Mouse (Mus musculus): ENCODE data around the gene Rbm33. TPM values are rescaled to one million over a fixed set of nuclear protein-coding genes. Genes with fewer than 3 reads are reported as not detected.

Rbm33 gene
- polyA plus RNA-seq, 3 experiments from 2014 or later = 9.1 to 14.9 (median 13.9) TPM

DNA sequence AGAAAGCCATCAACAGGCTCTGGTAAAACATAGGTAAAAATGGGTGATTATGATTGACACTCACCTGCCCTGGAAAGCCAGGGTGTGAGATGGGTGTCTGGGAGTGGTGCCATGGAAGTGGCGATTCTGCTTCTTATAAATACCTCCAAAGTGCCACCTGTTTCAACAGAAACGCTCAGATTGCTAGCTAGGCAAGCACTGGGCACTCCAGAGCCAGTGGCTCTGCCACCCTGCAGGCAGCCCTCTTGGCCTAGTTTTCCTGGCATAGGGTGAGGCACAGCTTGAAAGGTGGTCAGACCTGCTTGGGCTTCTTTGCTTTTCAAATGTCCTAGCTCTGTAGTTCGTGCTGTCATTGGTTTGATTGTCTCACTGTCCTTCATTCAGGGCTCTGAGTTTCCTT lies 97.2 kb downstream of the Rbm33 start:
- no peak for ATAC-seq

DNA sequence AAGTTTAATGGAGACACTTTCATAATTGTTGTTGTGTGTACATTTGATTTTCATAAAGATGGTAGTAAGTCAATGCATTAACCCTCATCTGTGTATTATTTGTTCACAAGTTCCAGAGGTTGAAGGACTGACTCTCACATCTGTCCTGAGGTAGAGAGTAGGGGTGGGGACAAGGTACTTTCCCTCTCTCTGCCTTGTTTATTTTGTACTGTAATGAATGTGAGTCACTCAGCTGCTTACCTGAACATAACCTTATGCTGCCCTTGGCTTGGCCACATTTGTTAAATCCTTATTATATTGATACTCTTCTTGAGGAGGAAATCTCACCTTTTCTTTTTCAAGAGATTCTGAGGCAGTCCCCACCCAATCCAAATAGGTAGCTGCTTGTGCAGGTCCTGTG lies 99.1 kb downstream of the Rbm33 start:
- ATAC-seq = no peak

DNA sequence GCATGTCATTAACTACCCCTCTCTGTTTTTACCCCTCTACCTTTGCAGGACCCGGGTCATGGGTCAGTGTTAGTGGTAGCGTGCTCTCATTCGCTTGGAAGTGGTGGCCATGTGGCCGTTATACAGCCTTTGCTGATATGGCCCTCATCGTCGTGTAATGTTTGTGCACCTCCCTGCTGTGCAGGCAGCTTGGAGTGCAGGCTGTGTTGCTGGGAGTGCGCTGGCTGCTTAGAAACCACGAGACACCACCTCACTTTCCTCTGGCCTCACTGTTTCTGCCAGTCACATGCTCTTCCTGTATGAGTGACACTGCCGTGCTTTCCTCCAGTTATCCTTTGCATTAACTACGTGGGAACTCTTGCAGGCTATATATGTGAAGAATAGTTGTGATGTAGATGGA lies 101.8 kb downstream of the Rbm33 start:
- no peak for ATAC-seq

- no peak for ATAC-seq
Measured at GRCm38 (mm10) chr5:28419640-28420265, 102.8 kb downstream of the Rbm33 start.

DNA sequence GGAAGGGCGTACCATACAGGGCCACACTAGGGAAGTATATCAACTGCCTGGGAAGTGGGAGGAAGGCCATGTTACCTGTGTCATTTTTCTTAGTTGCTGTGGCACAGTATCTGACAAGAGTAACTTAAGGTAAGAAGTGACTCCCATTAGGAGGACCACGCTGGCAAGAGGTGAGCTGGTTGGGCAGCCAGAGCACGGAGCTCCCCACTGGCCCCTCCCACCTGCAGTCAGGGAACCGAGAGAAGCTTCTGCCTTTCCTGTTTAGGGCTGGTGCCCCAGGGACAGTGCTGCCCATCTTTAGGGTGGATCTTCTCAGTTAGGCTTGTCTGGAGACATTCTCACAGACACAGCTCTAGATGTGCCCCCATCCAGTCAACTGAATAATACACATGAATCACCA lies 106.9 kb downstream of the Rbm33 start:
- no peak for ATAC-seq

DNA sequence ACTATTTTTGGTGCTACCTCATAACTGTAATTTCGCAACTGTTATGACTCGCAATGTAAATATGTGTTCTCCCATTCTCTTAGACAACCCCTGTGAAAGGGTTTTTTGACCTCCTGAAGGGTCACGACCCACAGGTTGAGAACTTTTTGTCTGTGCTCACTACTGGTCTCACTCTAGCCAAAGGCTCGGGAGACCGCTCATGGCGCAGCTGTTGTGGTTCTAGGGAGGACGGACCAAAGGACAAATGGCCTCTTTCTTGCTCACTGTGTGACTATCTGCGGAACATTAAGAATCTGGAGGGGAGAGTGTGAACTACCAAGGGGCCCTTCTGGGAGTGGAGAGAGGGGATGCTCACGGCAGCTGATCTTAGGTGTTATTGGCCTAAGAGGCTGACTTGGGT lies 109.0 kb downstream of the Rbm33 start:
- no peak for ATAC-seq

GRCm38 (mm10) chr5:28450126-28450890 lies 133.4 kb downstream of the Rbm33 start:
- ATAC-seq = no peak

DNA sequence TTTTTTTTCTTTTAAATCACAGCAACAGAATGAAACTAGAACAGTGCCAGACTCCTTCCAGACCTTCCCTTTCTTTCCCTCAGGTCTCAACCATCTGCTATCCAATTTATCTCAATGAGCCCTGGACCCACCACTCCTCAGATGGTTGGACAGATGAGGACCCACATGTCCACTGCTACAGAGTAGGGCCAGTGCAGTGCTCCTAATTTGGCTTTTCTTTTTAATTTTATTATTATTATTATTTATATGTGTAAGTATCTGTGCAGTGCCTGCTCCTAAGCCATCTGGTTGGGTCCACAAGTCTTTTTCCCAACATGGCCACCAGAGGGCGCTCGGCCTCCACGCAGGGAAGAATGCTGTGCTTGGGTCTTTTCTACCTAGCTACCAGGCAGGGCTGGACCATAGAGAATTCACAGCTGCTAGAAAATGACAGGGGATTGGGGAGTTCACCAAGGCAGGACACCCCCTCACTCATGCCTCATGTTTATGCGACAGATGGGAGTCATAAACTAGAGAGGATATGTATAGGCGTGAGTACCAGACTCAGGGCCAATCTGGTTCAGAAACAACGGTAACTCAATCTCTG lies 134.2 kb downstream of the Rbm33 start:
- ATAC-seq = no peak

- ATAC-seq = no peak
Measured at GRCm38 (mm10) chr5:28453086-28453485, 136.2 kb downstream of the Rbm33 start.

DNA sequence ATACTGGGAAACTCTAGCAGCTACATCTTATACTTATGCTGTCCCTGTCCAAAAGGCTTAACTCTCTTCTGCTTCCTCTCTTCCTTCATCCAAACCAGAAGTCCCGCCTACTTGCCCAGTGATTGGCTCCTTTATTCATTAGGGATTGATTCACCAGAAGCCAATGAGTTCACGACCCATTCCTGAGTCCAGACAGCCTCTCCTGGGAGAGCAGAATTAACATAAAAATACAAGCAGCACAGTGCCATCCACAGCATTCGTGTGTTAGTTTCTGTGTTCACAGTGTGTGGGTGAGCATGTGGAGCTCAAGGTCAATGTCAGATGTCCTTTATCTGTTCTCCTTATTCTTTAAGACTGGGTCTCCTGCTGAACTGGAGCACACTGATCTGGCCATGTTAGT lies 136.6 kb downstream of the Rbm33 start:
- no peak for ATAC-seq

GRCm38 (mm10) chr5:28454546-28454945 lies 137.6 kb downstream of the Rbm33 start:
- ATAC-seq = no peak

DNA sequence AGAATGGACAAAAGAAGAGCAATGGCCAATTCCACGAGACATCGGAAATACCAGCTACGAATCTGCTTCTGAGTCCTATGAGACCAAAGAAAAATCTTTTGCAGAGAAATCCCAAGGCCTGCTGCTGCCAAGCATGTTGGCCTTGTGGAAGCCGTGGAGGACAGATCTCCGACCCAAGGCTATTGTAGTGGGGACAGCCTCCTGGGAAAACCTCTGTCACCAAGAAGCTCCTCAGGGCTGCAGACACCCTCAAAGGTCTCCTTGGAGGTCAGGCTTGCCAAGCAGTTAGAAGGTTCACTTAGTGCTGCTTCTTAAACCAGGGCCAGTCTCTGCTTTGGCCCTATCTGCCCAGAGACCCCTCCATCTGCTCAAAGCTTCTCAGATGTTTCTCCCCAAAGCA lies 138.8 kb downstream of the Rbm33 start:
- ATAC-seq = no peak

GRCm38 (mm10) chr5:28456366-28456765 lies 139.4 kb downstream of the Rbm33 start:
- ATAC-seq = no peak

GRCm38 (mm10) chr5:28457921-28458641 lies 141.2 kb downstream of the Rbm33 start:
- no peak for ATAC-seq

- no peak for ATAC-seq
Measured at GRCm38 (mm10) chr5:28458821-28459240, 141.9 kb downstream of the Rbm33 start.

GRCm38 (mm10) chr5:28459456-28460225 lies 142.7 kb downstream of the Rbm33 start:
- ATAC-seq = no peak

GRCm38 (mm10) chr5:28460556-28461350 lies 143.8 kb downstream of the Rbm33 start:
- ATAC-seq = no peak

DNA sequence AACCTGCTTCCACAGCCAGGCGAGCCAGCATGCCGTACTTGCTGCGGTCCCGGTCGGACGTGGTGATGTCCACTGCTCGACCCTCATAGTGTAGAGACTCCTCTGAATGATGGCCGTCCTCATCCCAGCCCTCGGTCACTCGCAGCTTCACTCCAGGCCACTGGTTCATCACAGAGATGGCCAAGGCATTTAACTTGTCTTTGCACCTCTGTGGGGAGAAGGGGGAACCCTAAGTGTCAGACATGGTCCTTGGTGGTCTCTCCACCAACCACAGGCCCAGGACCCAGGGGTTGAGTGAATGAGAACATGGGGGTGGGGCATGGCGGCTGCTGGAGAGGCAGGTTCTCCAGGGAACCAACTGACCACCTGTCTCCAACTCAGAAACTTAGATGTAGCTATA lies 144.5 kb downstream of the Rbm33 start:
- ATAC-seq = no peak

GRCm38 (mm10) chr5:28462741-28463590 lies 146.0 kb downstream of the Rbm33 start:
- ATAC-seq = no peak

DNA sequence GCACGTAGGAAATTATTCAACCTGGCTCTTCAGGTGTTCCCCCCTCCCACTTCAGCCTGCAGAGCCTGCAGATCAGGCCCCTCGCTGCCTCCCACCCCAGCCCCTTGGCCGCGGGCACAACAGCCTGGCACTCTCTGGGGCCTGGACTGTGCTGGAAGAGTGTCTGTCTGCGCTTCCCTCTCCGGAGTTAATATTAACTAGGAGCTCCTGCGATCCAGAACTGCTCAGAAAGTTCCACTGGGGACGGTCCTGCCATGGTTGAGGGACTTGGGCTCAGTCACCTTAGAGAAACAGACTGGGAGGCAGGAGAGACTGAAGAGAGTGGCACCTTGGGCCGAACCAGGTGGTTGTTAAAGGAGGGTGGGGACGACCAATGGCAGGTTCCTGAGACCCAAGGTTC lies 146.7 kb downstream of the Rbm33 start:
- ATAC-seq = no peak
